Mouse (Mus musculus) cerebellum, adult (tissue): ENCODE measurements around the gene Tdrd5.
A peak's percentile ranks its signal among the peaks of the same experiment; 100 is the strongest.
"Not testable (repeated sequence)": the region's sequence is repeated elsewhere in the genome, so short reads cannot be mapped to it uniquely, and the experiment has no call there.

Source experiments
- ATAC-seq: cut with Nextera tagmentation; 2 replicates; pipeline ENCODE4 v1.9.2; 2017; ENCODE audit warnings: mild to moderate bottlenecking, moderate library complexity, mixed read lengths; ENCODE audit not compliant: insufficient number of reproducible peaks, low FRiP score, low TSS enrichment

Tdrd5 gene

GRCm38 (mm10) chr1:156263946-156264345 lies 39.5 kb downstream of the Tdrd5 start:
- no peak for ATAC-seq

GRCm38 (mm10) chr1:156263352-156263751 lies 40.1 kb downstream of the Tdrd5 start:
- peak; percentile 64; the same call in 1 of the 2 replicates for ATAC-seq

- ATAC-seq = no peak
These were observed 48.6 kb downstream of the Tdrd5 start for GRCm38 (mm10) chr1:156254866-156255265.

GRCm38 (mm10) chr1:156251096-156251495 lies 52.4 kb downstream of the Tdrd5 start:
- ATAC-seq = not testable (repeated sequence)

- no peak for ATAC-seq
These were observed 55.6 kb downstream of the Tdrd5 start for GRCm38 (mm10) chr1:156247893-156248292.

- peak; percentile 73 for ATAC-seq
These were observed 61.6 kb downstream of the Tdrd5 start for GRCm38 (mm10) chr1:156241713-156242348.

GRCm38 (mm10) chr1:156241035-156241434 lies 62.4 kb downstream of the Tdrd5 start:
- no peak for ATAC-seq

- no peak for ATAC-seq
These were observed 72.3 kb downstream of the Tdrd5 start for GRCm38 (mm10) chr1:156231122-156231521.

- no peak for ATAC-seq
These were observed 73.0 kb downstream of the Tdrd5 start for GRCm38 (mm10) chr1:156230339-156231089.

- ATAC-seq = 0 out of 2 replicates have a peak, but pooled peaks have one; percentile 15
These were observed 74.0 kb downstream of the Tdrd5 start for GRCm38 (mm10) chr1:156229448-156229847.

- ATAC-seq = no peak
These were observed 74.7 kb downstream of the Tdrd5 start for GRCm38 (mm10) chr1:156228728-156229127.

- ATAC-seq = no peak
These were observed 76.6 kb downstream of the Tdrd5 start for GRCm38 (mm10) chr1:156226903-156227302.

GRCm38 (mm10) chr1:156222205-156223000 lies 81.1 kb downstream of the Tdrd5 start:
- ATAC-seq = no peak

GRCm38 (mm10) chr1:156221327-156221726 lies 82.1 kb downstream of the Tdrd5 start:
- ATAC-seq = no peak

GRCm38 (mm10) chr1:156218573-156218972 lies 84.9 kb downstream of the Tdrd5 start:
- no peak for ATAC-seq

- ATAC-seq = no peak
These were observed 85.5 kb downstream of the Tdrd5 start for GRCm38 (mm10) chr1:156217941-156218340.

- no peak for ATAC-seq
These were observed 86.1 kb downstream of the Tdrd5 start for GRCm38 (mm10) chr1:156217393-156217792.

- ATAC-seq = no peak
These were observed 87.2 kb downstream of the Tdrd5 start for GRCm38 (mm10) chr1:156216249-156216648.

- ATAC-seq = no peak
These were observed 88.8 kb downstream of the Tdrd5 start for GRCm38 (mm10) chr1:156214651-156215050.

- ATAC-seq = no peak
These were observed 90.5 kb downstream of the Tdrd5 start for GRCm38 (mm10) chr1:156212923-156213322.

GRCm38 (mm10) chr1:156211809-156212317 lies 91.6 kb downstream of the Tdrd5 start:
- no peak for ATAC-seq
